Mouse (Mus musculus): ENCODE measurements around the gene Nek6. TPM values are rescaled to one million over a fixed set of nuclear protein-coding genes. Genes with fewer than 3 reads are reported as not detected.

Nek6 gene
- polyA plus RNA-seq, 1 experiment, result 31.3 TPM

GRCm38 (mm10) chr2:38484556-38484955 is 26.9 kb upstream of the Nek6 start:
- peaks cover 4% of the 10 kb centered on the region for H3K4me1 ChIP-seq (ENCODE audit: control insufficient read depth, insufficient read depth, low read length)
- no peak overlapping the region for H3K4me3 ChIP-seq (ENCODE audit: low read depth, low read length)
- H3K36me3 ChIP-seq (ENCODE audit: control insufficient read depth, insufficient read depth, low read length, poor library complexity, severe bottlenecking), result no peaks in the 10 kb centered on the region
- H3K9ac ChIP-seq (ENCODE audit: low read depth, poor library complexity, severe bottlenecking), result no peak overlapping the region
- H3K9me3 ChIP-seq (replicated peaks; ENCODE audit: control insufficient read depth, insufficient read depth, low read length, poor library complexity, severe bottlenecking), result no peaks in the 10 kb centered on the region
- TF ChIP-seq CTCF (IDR thresholded peaks at IDR 0.05; ENCODE audit: low read depth, low read length) (no peak), POLR2A (IDR thresholded peaks at IDR 0.05; ENCODE audit: insufficient read depth, low read length) (no peak), EP300 (IDR thresholded peaks at IDR 0.05; ENCODE audit: insufficient read depth, low read depth, low read length) (no peak)
- H3K27me3 ChIP-seq (ENCODE audit: control insufficient read depth, insufficient read depth, low read length, poor library complexity, severe bottlenecking), result no peaks in the 10 kb centered on the region
- H3K27ac ChIP-seq (ENCODE audit: insufficient read depth, low read length), result no peak overlapping the region

GRCm38 (mm10) chr2:38485409-38485808 is 26.0 kb upstream of the Nek6 start:
- TF ChIP-seq EP300 (IDR thresholded peaks at IDR 0.05; ENCODE audit: insufficient read depth, low read depth, low read length) (no peak), CTCF (IDR thresholded peaks at IDR 0.05; ENCODE audit: low read depth, low read length) (no peak), POLR2A (IDR thresholded peaks at IDR 0.05; ENCODE audit: insufficient read depth, low read length) (no peak)
- Histone ChIP-seq H3K9me3 (replicated peaks; ENCODE audit: control insufficient read depth, insufficient read depth, low read length, poor library complexity, severe bottlenecking) (no peaks in the 10 kb centered on the region), H3K9ac (ENCODE audit: low read depth, poor library complexity, severe bottlenecking) (no peak overlapping the region), H3K4me1 (ENCODE audit: control insufficient read depth, insufficient read depth, low read length) (peaks cover 4% of the 10 kb centered on the region), H3K36me3 (ENCODE audit: control insufficient read depth, insufficient read depth, low read length, poor library complexity, severe bottlenecking) (no peaks in the 10 kb centered on the region), H3K27me3 (ENCODE audit: control insufficient read depth, insufficient read depth, low read length, poor library complexity, severe bottlenecking) (no peaks in the 10 kb centered on the region), H3K27ac (ENCODE audit: insufficient read depth, low read length) (no peak overlapping the region), H3K4me3 (ENCODE audit: low read depth, low read length) (no peak overlapping the region)

- TF ChIP-seq POLR2A (IDR thresholded peaks at IDR 0.05; ENCODE audit: insufficient read depth, low read length), result no peak
- no peak for TF ChIP-seq CTCF (IDR thresholded peaks at IDR 0.05; ENCODE audit: low read depth, low read length)
- no peak for TF ChIP-seq EP300 (IDR thresholded peaks at IDR 0.05; ENCODE audit: insufficient read depth, low read depth, low read length)
- Histone ChIP-seq H3K27me3 (ENCODE audit: control insufficient read depth, insufficient read depth, low read length, poor library complexity, severe bottlenecking) (no peaks in the 10 kb centered on the region), H3K4me1 (ENCODE audit: control insufficient read depth, insufficient read depth, low read length) (peaks cover 4% of the 10 kb centered on the region), H3K4me3 (ENCODE audit: low read depth, low read length) (no peak overlapping the region), H3K27ac (ENCODE audit: insufficient read depth, low read length) (no peak overlapping the region), H3K36me3 (ENCODE audit: control insufficient read depth, insufficient read depth, low read length, poor library complexity, severe bottlenecking) (no peaks in the 10 kb centered on the region), H3K9me3 (replicated peaks; ENCODE audit: control insufficient read depth, insufficient read depth, low read length, poor library complexity, severe bottlenecking) (no peaks in the 10 kb centered on the region), H3K9ac (ENCODE audit: low read depth, poor library complexity, severe bottlenecking) (no peak overlapping the region)
Measured at GRCm38 (mm10) chr2:38485957-38486931, 25.2 kb upstream of the Nek6 start.

- Histone ChIP-seq H3K36me3 (ENCODE audit: control insufficient read depth, insufficient read depth, low read length, poor library complexity, severe bottlenecking) (no peaks in the 10 kb centered on the region), H3K27ac (ENCODE audit: insufficient read depth, low read length) (no peak overlapping the region)
- TF ChIP-seq CTCF (IDR thresholded peaks at IDR 0.05; ENCODE audit: low read depth, low read length) (no peak), EP300 (IDR thresholded peaks at IDR 0.05; ENCODE audit: insufficient read depth, low read depth, low read length) (no peak), POLR2A (IDR thresholded peaks at IDR 0.05; ENCODE audit: insufficient read depth, low read length) (no peak)
Measured at GRCm38 (mm10) chr2:38497594-38497993, 13.8 kb upstream of the Nek6 start.

GRCm38 (mm10) chr2:38501606-38502005 is 9.8 kb upstream of the Nek6 start:
- Histone ChIP-seq H3K27me3 (ENCODE audit: control insufficient read depth, insufficient read depth, low read length, poor library complexity, severe bottlenecking) (no peaks in the 10 kb centered on the region), H3K9ac (ENCODE audit: low read depth, poor library complexity, severe bottlenecking) (no peak overlapping the region), H3K9me3 (replicated peaks; ENCODE audit: control insufficient read depth, insufficient read depth, low read length, poor library complexity, severe bottlenecking) (no peaks in the 10 kb centered on the region), H3K36me3 (ENCODE audit: control insufficient read depth, insufficient read depth, low read length, poor library complexity, severe bottlenecking) (no peaks in the 10 kb centered on the region), H3K4me1 (ENCODE audit: control insufficient read depth, insufficient read depth, low read length) (no peaks in the 10 kb centered on the region), H3K4me3 (ENCODE audit: low read depth, low read length) (no peak overlapping the region), H3K27ac (ENCODE audit: insufficient read depth, low read length) (no peak overlapping the region)
- TF ChIP-seq CTCF (IDR thresholded peaks at IDR 0.05; ENCODE audit: low read depth, low read length), result no peak
- TF ChIP-seq POLR2A (IDR thresholded peaks at IDR 0.05; ENCODE audit: insufficient read depth, low read length), result no peak

More at GRCm38 (mm10) chr2:38497594-38497993, 13.8 kb upstream of the Nek6 start:
- no peak overlapping the region for H3K4me3 ChIP-seq (ENCODE audit: low read depth, low read length)
- no peaks in the 10 kb centered on the region for H3K4me1 ChIP-seq (ENCODE audit: control insufficient read depth, insufficient read depth, low read length)
- no peaks in the 10 kb centered on the region for H3K27me3 ChIP-seq (ENCODE audit: control insufficient read depth, insufficient read depth, low read length, poor library complexity, severe bottlenecking)
- no peak overlapping the region for H3K9ac ChIP-seq (ENCODE audit: low read depth, poor library complexity, severe bottlenecking)
- no peaks in the 10 kb centered on the region for H3K9me3 ChIP-seq (replicated peaks; ENCODE audit: control insufficient read depth, insufficient read depth, low read length, poor library complexity, severe bottlenecking)

GRCm38 (mm10) chr2:38502123-38502522 is 9.3 kb upstream of the Nek6 start:
- Histone ChIP-seq H3K27me3 (ENCODE audit: control insufficient read depth, insufficient read depth, low read length, poor library complexity, severe bottlenecking) (no peaks in the 10 kb centered on the region), H3K27ac (ENCODE audit: insufficient read depth, low read length) (no peak overlapping the region)

More at GRCm38 (mm10) chr2:38502123-38502522, 9.3 kb upstream of the Nek6 start:
- no peak overlapping the region for H3K9ac ChIP-seq (ENCODE audit: low read depth, poor library complexity, severe bottlenecking)
- TF ChIP-seq EP300 (IDR thresholded peaks at IDR 0.05; ENCODE audit: insufficient read depth, low read depth, low read length) (no peak), POLR2A (IDR thresholded peaks at IDR 0.05; ENCODE audit: insufficient read depth, low read length) (no peak), CTCF (IDR thresholded peaks at IDR 0.05; ENCODE audit: low read depth, low read length) (no peak)
- no peaks in the 10 kb centered on the region for H3K4me1 ChIP-seq (ENCODE audit: control insufficient read depth, insufficient read depth, low read length)
- H3K36me3 ChIP-seq (ENCODE audit: control insufficient read depth, insufficient read depth, low read length, poor library complexity, severe bottlenecking), result no peaks in the 10 kb centered on the region
- no peaks in the 10 kb centered on the region for H3K9me3 ChIP-seq (replicated peaks; ENCODE audit: control insufficient read depth, insufficient read depth, low read length, poor library complexity, severe bottlenecking)
- H3K4me3 ChIP-seq (ENCODE audit: low read depth, low read length), result no peak overlapping the region

Data from ES-Bruce4 (cell line).